9 mouse cellular contexts compared by ENCODE assay signal in the genomic region with DNA sequence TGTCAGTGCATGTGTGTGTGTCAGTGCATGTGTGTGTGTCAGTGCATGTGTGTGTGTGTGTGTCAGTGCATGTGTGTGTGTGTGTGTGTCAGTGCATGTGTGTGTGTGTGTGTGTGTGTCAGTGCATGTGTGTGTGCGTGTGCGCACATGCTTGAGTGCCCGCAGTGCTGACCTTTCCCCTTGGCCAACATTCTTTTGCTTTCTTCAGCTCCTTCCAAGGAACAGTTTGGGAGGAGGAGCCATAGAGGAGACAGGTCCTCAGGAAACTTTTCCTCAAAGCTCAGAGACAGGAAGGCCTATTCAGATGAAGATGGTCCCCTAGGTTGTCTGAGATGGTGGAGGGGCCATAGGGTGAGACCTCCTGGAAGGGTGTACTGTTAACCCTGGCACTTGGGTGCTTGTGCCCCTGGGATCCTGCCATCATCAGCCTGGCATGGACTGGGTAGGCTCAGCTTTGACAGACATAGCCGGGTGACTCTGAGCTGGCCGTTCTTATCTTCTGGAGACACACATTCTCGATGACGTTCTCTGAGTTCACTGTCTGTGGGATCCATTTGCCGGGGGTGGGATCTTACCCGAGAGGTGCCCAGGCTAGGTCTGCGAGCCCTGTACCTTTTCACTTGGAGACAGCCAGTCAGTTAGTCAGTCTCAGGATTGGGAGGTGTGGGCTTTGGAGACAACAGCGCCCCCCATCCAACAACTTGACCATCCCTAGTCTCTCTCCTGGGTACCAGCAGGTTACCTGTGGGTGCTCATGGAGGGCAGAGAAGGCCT. TPM values are rescaled to one million over a fixed set of nuclear protein-coding genes. Genes with fewer than 3 reads are reported as not detected.
A peak's percentile ranks its signal among the peaks of the same experiment; 100 is the strongest.
DNase-seq lines count a peak whose midpoint lies in the region; ATAC-seq and TF ChIP-seq lines count a peak whose summit lies in the region.
"Had no signal": no experiment of that assay in that cellular context is flagged by ENCODE, and none has a peak within 500 bp of the region (broad histone marks: within the 10 kb centered on the region; RNA-seq: fewer than 3 reads in every experiment).

No protein-coding gene starts in this region.

- TF ChIP-seq POLR2A in liver, adult 2 months (IDR thresholded peaks at IDR 0.05; ENCODE audit: extremely low read depth, insufficient read depth, low read length), result no peak

- H3K27me3 ChIP-seq in embryonic facial prominence, embryonic 12.5 days, result no peaks in the 10 kb centered on the region
- H3K27me3 ChIP-seq in embryonic facial prominence, embryonic 10.5 days (replicated peaks; ENCODE audit: low read depth, poor library complexity, severe bottlenecking), result no peaks in the 10 kb centered on the region
- H3K27me3 ChIP-seq in G1E (ENCODE audit: insufficient read depth, low read length), result no peaks in the 10 kb centered on the region
- no peaks in the 10 kb centered on the region for H3K27me3 ChIP-seq in liver, adult 2 months (ENCODE audit: control insufficient read depth, insufficient read depth, low read length)

- H3K27ac ChIP-seq in embryonic facial prominence, embryonic 12.5 days, result no peak overlapping the region
- H3K27ac ChIP-seq in embryonic facial prominence, embryonic 10.5 days (replicated peaks), result no peak overlapping the region
- peak overlapping the region; percentile 92 for H3K27ac ChIP-seq in liver, adult 2 months (replicated peaks; ENCODE audit: insufficient read depth, low read depth, low read length)
- H3K27ac ChIP-seq: left cerebral cortex, adult 2 months had no signal

- H3K79me2 ChIP-seq in liver, adult 2 months (ENCODE audit: control insufficient read depth, insufficient read depth, low read length), result no peaks in the 10 kb centered on the region

- no peaks in the 10 kb centered on the region for H3K36me3 ChIP-seq in embryonic facial prominence, embryonic 12.5 days
- H3K36me3 ChIP-seq in embryonic facial prominence, embryonic 10.5 days (replicated peaks), result no peaks in the 10 kb centered on the region
- H3K36me3 ChIP-seq in G1E (replicated peaks), result peaks cover 26% of the 10 kb centered on the region
- H3K36me3 ChIP-seq in liver, adult 2 months (ENCODE audit: control insufficient read depth, insufficient read depth, low read length), result no peaks in the 10 kb centered on the region

- 0 out of 2 replicates have a peak overlapping the region, but pooled peaks have one; percentile 10 for H3K9ac ChIP-seq in embryonic facial prominence, embryonic 12.5 days
- H3K9ac ChIP-seq in liver, adult 2 months (ENCODE audit: low read depth, low read length), result peak overlapping the region; percentile 64

- H3K4me2 ChIP-seq in embryonic facial prominence, embryonic 12.5 days (replicated peaks), result no peak overlapping the region

- intact Hi-C loops in heart, postnatal 14 days (cut with DNase I), result no loop called here

- no peak for DNase-seq in embryonic facial prominence, embryonic 10.5 days (ENCODE audit: low spot score)
- peak; percentile 69 for DNase-seq in G1E (ENCODE audit: low spot score)
- peak; percentile 37 to 53 for DNase-seq in heart, postnatal 14 days
- peak; percentile 36 for DNase-seq in liver, adult 2 months (ENCODE audit: extremely low read depth, low read depth, low spot score)
- DNase-seq in left cerebral cortex, adult 11 months (ENCODE audit: low spot score), result no peak
- no peak for DNase-seq in Muller cell, postnatal 12 days (ENCODE audit: inconsistent ontology term)
- DNase-seq in embryo, embryonic 10.5 days (ENCODE audit: low spot score), result no peak

- H3K4me1 ChIP-seq in embryonic facial prominence, embryonic 12.5 days, result peaks cover 8% of the 10 kb centered on the region; the same call in 1 of the 2 replicates
- peaks cover 21% of the 10 kb centered on the region for H3K4me1 ChIP-seq in embryonic facial prominence, embryonic 10.5 days
- peaks cover 93% of the 10 kb centered on the region for H3K4me1 ChIP-seq in G1E (ENCODE audit: insufficient read depth, low read depth, low read length)
- peaks cover 57% of the 10 kb centered on the region for H3K4me1 ChIP-seq in liver, adult 2 months (ENCODE audit: control insufficient read depth, insufficient read depth, low read length)

- no peak for ATAC-seq in embryonic facial prominence, embryonic 12.5 days (ENCODE audit: insufficient number of reproducible peaks, insufficient read depth, low FRiP score, low TSS enrichment)
- ATAC-seq in G1E (ENCODE audit: extremely low read depth, insufficient number of reproducible peaks, low FRiP score, poor library complexity, severe bottlenecking), result peak; percentile 52

- H3K9me3 ChIP-seq in embryonic facial prominence, embryonic 12.5 days, result no peaks in the 10 kb centered on the region
- no peaks in the 10 kb centered on the region for H3K9me3 ChIP-seq in embryonic facial prominence, embryonic 10.5 days
- H3K9me3 ChIP-seq in G1E (replicated peaks), result no peaks in the 10 kb centered on the region

- no peak for TF ChIP-seq CTCF in G1E (IDR thresholded peaks at IDR 0.05; ENCODE audit: low read depth, low read length)
- TF ChIP-seq CTCF in liver, adult 2 months (IDR thresholded peaks at IDR 0.05; ENCODE audit: low read depth, low read length), result no peak

- 91% methylated on average over 11 of the region's 11 CpGs for WGBS in embryonic facial prominence, embryonic 12.5 days
- 92% methylated on average over 11 of the region's 11 CpGs for WGBS in embryonic facial prominence, embryonic 10.5 days
- WGBS in liver, adult 2 months, result 45% methylated on average over 11 of the region's 11 CpGs

- H3K4me3 ChIP-seq in embryonic facial prominence, embryonic 12.5 days, result no peak overlapping the region
- H3K4me3 ChIP-seq in embryonic facial prominence, embryonic 10.5 days, result no peak overlapping the region
- H3K4me3 ChIP-seq in G1E (ENCODE audit: low read depth, low read length), result peak overlapping the region; percentile 64; the same call in 1 of the 2 replicates
- peak overlapping the region; percentile 11; the same call in 1 of the 2 replicates for H3K4me3 ChIP-seq in liver, adult 2 months (ENCODE audit: insufficient read depth, low read depth, low read length)
- H3K4me3 ChIP-seq: left cerebral cortex, adult 2 months had no signal

RNA-seq across cellular contexts. Expression of gene Cish, which starts 11.5 kb away (rescaled TPM):
- polyA plus RNA-seq in embryonic facial prominence, embryonic 12.5 days (2016; fragmentation: Nextera tagmentation; extraction: Ambion mirVana), result 8.4 and 12.0 TPM in 2 replicates
- polyA plus RNA-seq in embryonic facial prominence, embryonic 10.5 days (2016; fragmentation: Nextera tagmentation; extraction: Ambion mirVana), result 6.7 and 7.2 TPM in 2 replicates
- 106 TPM in 2 replicates for total RNA-seq in G1E (2014; fragmentation: Nextera tagmentation)
- total RNA-seq in G1E (2017), result 22.1 and 24.7 TPM in 2 replicates
- 151 and 158 TPM in 2 replicates for polyA plus RNA-seq in G1E (2012)
- 100 to 1,000 TPM; 232 TPM for total RNA-seq in heart, postnatal 14 days (2021)
- total RNA-seq in liver, adult 2 months (2014; rRNA removed), result 0.55 and 1.7 TPM in 2 replicates
- polyA plus RNA-seq in liver, adult 2 months (2012; rRNA removed), result 10.1 and 32.8 TPM in 2 replicates

RNA-seq across cellular contexts. Expression of gene Mapkapk3, which starts 17.6 kb away (rescaled TPM):
- polyA plus RNA-seq in embryonic facial prominence, embryonic 12.5 days (2016; fragmentation: Nextera tagmentation; extraction: Ambion mirVana), result 5.2 and 6.8 TPM in 2 replicates
- polyA plus RNA-seq in embryonic facial prominence, embryonic 10.5 days (2016; fragmentation: Nextera tagmentation; extraction: Ambion mirVana), result 4.9 and 5.1 TPM in 2 replicates
- total RNA-seq in G1E (2014; fragmentation: Nextera tagmentation) (41.5 and 66.3 TPM in 2 replicates), G1E (2017) (99.8 and 115 TPM in 2 replicates)
- 60.1 and 72.6 TPM in 2 replicates for polyA plus RNA-seq in G1E (2012)
- total RNA-seq in heart, postnatal 14 days (2021), result 10 to 100 TPM; 29.5 to 31.4 TPM
- total RNA-seq in liver, adult 2 months (2014; rRNA removed), result 1.8 and 3.4 TPM in 2 replicates
- polyA plus RNA-seq in liver, adult 2 months (2012; rRNA removed), result 3.9 and 6.0 TPM in 2 replicates

RNA-seq across cellular contexts. Expression of gene Hemk1, which starts 30.9 kb away (rescaled TPM):
- 12.4 and 13.2 TPM in 2 replicates for polyA plus RNA-seq in embryonic facial prominence, embryonic 12.5 days (2016; fragmentation: Nextera tagmentation; extraction: Ambion mirVana)
- polyA plus RNA-seq in embryonic facial prominence, embryonic 10.5 days (2016; fragmentation: Nextera tagmentation; extraction: Ambion mirVana), result 10.7 and 11.6 TPM in 2 replicates
- 29.6 and 42.6 TPM in 2 replicates for total RNA-seq in G1E (2014; fragmentation: Nextera tagmentation)
- 35.6 and 48.6 TPM in 2 replicates for total RNA-seq in G1E (2017)
- polyA plus RNA-seq in G1E (2012), result 9.4 and 11.0 TPM in 2 replicates
- total RNA-seq in heart, postnatal 14 days (2021), result 10 to 100 TPM; 19.7 to 21.2 TPM
- total RNA-seq in liver, adult 2 months (2014; rRNA removed), result 14.4 and 18.4 TPM in 2 replicates
- 19.6 and 28.1 TPM in 2 replicates for polyA plus RNA-seq in liver, adult 2 months (2012; rRNA removed)

RNA-seq across cellular contexts. Expression of gene 6430571L13Rik, which starts 33.1 kb away (rescaled TPM):
- polyA plus RNA-seq in embryonic facial prominence, embryonic 12.5 days (2016; fragmentation: Nextera tagmentation; extraction: Ambion mirVana), result 1.4 and 1.8 TPM in 2 replicates
- 0.83 and 0.95 TPM in 2 replicates for polyA plus RNA-seq in embryonic facial prominence, embryonic 10.5 days (2016; fragmentation: Nextera tagmentation; extraction: Ambion mirVana)
- total RNA-seq in G1E (2014; fragmentation: Nextera tagmentation), result 1.3 TPM in 1 of 2 replicates, not detected in the other
- 0.64 and 0.76 TPM in 2 replicates for total RNA-seq in G1E (2017)
- polyA plus RNA-seq in G1E (2012), result 0.29 and 0.46 TPM in 2 replicates
- 1 to 10 TPM; 7.0 to 7.4 TPM for total RNA-seq in heart, postnatal 14 days (2021)
- total RNA-seq in liver, adult 2 months (2014; rRNA removed), result 0.46 and 0.67 TPM in 2 replicates
- 1.2 and 1.6 TPM in 2 replicates for polyA plus RNA-seq in liver, adult 2 months (2012; rRNA removed)

Comparison
In these comparisons a context has a peak if more than half of its experiments do, and no peak if none do; other contexts are left out.
1. H3K4me3 ChIP-seq: peak in G1E (single experiment) and liver, adult 2 months (single experiment); none in embryonic facial prominence, embryonic 12.5 days (single experiment) and embryonic facial prominence, embryonic 10.5 days (single experiment).
2. DNase-seq: peak in G1E (single experiment), heart, postnatal 14 days (2 of 2) and liver, adult 2 months (single experiment); none in embryonic facial prominence, embryonic 10.5 days (single experiment), left cerebral cortex, adult 11 months (single experiment), Muller cell, postnatal 12 days (single experiment) and embryo, embryonic 10.5 days (single experiment).